Mouse (Mus musculus) heart, postnatal 0 days (tissue): ENCODE data around the gene Gm49405. TPM values are rescaled to one million over a fixed set of nuclear protein-coding genes. Genes with fewer than 3 reads are reported as not detected.
"Not testable (repeated sequence)": the region's sequence is repeated elsewhere in the genome, so short reads cannot be mapped to it uniquely, and the experiment has no call there.

Experiments
- ATAC-seq: fragments of 200-750 bp; cut with Nextera tagmentation; 2 replicates; pipeline ENCODE4 v1.8.0; 2017; ENCODE audit warnings: low read depth, moderate number of reproducible peaks, moderate library complexity; ENCODE audit not compliant: insufficient read depth
- DNase-seq: peaks from one replicate; pipeline ENCODE4 v3.0.0-alpha.2; 2016; ENCODE audit warnings: low spot score
- H3K27ac ChIP-seq: fragments of 300-500 bp; sonication (generic); 2 replicates; pipeline ENCODE4 v1.5.1; 2014; ENCODE audit warnings: low read depth, mild to moderate bottlenecking
- H3K27me3 ChIP-seq: fragments of 300-500 bp; sonication (generic); 2 replicates; pipeline ENCODE4 v1.6.1; 2014; ENCODE audit warnings: low read length, mixed read lengths; ENCODE audit not compliant: control insufficient read depth, insufficient read depth
- H3K36me3 ChIP-seq: fragments of 300-500 bp; sonication (generic); replicated peaks from 2 replicates; pipeline ENCODE4 v1.6.1; 2014; ENCODE audit warnings: low read length, mixed read lengths; ENCODE audit not compliant: control insufficient read depth, insufficient read depth
- H3K4me1 ChIP-seq: fragments of 300-500 bp; sonication (generic); 2 replicates; pipeline ENCODE4 v1.6.1; 2014; ENCODE audit warnings: antibody characterized with exemption; ENCODE audit not compliant: control insufficient read depth, insufficient read depth
- H3K4me2 ChIP-seq: fragments of 300-500 bp; sonication (generic); 2 replicates; pipeline ENCODE4 v1.6.1; 2014; ENCODE audit warnings: low read depth, mild to moderate bottlenecking, low read length, moderate library complexity
- H3K4me3 ChIP-seq: fragments of 300-500 bp; sonication (generic); 2 replicates; pipeline ENCODE4 v1.5.1; 2014; ENCODE audit warnings: low read depth, low read length
- H3K9ac ChIP-seq: fragments of 300-500 bp; sonication (generic); replicated peaks from 2 replicates; pipeline ENCODE4 v1.6.1; 2014; ENCODE audit warnings: low read depth, low read length, mixed read lengths
- H3K9me3 ChIP-seq: fragments of 300-500 bp; sonication (generic); replicated peaks from 2 replicates; pipeline ENCODE4 v1.6.1; 2016; ENCODE audit warnings: low read length; ENCODE audit not compliant: control insufficient read depth
- CTCF ChIP-seq: IDR thresholded peaks from 2 replicates; pipeline ENCODE4 v1.5.1; 2016; ENCODE audit warnings: antibody characterized with exemption, control low read depth, low read depth
- EP300 ChIP-seq: IDR thresholded peaks from 2 replicates; pipeline ENCODE4 v1.6.1; 2016; ENCODE audit warnings: antibody characterized with exemption, low read depth
- WGBS: fragments of 180-500 bp; shearing (Covaris S2); extraction: QIAGEN DNeasy Blood & Tissue Kit; methylation state at CpG from one replicate; pipeline ENCODE4 v1.1.7; 2014; 5-methylcytosine and 5-hydroxymethylcytosine counted together
- polyA plus RNA-seq: library from polyadenylated mRNA; unstranded; fragments of >200 nt; fragmentation: Nextera tagmentation; extraction: Ambion mirVana; gene quantifications from 2 replicates; pipeline ENCODE4 v1.2.1, GENCODE M21; 2015
- total RNA-seq: library from RNA; depleted of rRNA; stranded (reverse); fragments of >200 nt; gene quantifications from 2 replicates; pipeline ENCODE4 v1.2.3, GENCODE M21; 2014; ENCODE audit warnings: low replicate concordance

Gm49405 gene
- total and polyA plus RNA-seq, 2 experiments from 2014 or later = 3.6 to 7.0 TPM

GRCm38 (mm10) chr19:4037788-4038232, 37.4 kb downstream of the Gm49405 start, which contains the start of gene Gstp1:
Gene Gstp1 (minus strand): TSS chr19:4037985.
- ATAC-seq = peak; percentile 90

DNA sequence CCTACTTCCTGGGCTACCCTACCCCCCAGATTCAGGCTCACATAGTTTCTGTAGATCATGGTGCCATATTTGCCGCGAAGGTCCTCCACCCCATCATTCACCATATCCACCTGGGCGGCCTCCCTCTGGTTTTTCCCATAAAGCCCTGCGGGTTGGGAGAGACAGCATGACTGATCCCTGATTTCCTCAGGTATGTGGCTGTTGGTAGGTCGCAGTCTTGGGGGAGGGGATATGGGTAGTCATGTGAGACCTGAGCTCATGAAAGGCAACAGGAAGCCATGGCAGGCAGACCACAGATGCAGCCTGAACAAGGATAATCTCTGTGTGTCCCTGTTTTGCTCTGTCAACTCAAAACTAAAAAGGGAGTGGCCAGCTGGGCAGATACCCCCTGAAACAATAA, 40.5 kb downstream of the Gm49405 start:
- DNase-seq, H3K9me3 ChIP-seq, H3K4me2 ChIP-seq, H3K27ac ChIP-seq, H3K9ac ChIP-seq, H3K4me1 ChIP-seq, H3K27me3 ChIP-seq, ATAC-seq, H3K36me3 ChIP-seq, H3K4me3 ChIP-seq: not testable (repeated sequence)
- WGBS = 82% methylated on average over 5 of the region's 5 CpGs

More at GRCm38 (mm10) chr19:4037788-4038232, 37.4 kb downstream of the Gm49405 start, which contains the start of gene Gstp1:
- peaks cover 8% of the 10 kb centered on the region for H3K4me1 ChIP-seq
- no peaks in the 10 kb centered on the region for H3K9me3 ChIP-seq
- no peak for TF ChIP-seq EP300
- peak; percentile 24 for TF ChIP-seq CTCF
- peak within 1 kb of the TSS; percentile 84 for H3K4me2 ChIP-seq
- DNase-seq = peak; percentile 88
- WGBS = under 1% methylated on average over 26 of the region's 26 CpGs
- H3K27me3 ChIP-seq = no peaks in the 10 kb centered on the region
- peak within 1 kb of the TSS; percentile 63 for H3K4me3 ChIP-seq
- H3K36me3 ChIP-seq = 0 out of 2 replicates have a peak, but pooled peaks cover 6% of the 10 kb centered on the region
- peak within 1 kb of the TSS; percentile 58 for H3K27ac ChIP-seq
- peak within 1 kb of the TSS; percentile 71 for H3K9ac ChIP-seq

DNA sequence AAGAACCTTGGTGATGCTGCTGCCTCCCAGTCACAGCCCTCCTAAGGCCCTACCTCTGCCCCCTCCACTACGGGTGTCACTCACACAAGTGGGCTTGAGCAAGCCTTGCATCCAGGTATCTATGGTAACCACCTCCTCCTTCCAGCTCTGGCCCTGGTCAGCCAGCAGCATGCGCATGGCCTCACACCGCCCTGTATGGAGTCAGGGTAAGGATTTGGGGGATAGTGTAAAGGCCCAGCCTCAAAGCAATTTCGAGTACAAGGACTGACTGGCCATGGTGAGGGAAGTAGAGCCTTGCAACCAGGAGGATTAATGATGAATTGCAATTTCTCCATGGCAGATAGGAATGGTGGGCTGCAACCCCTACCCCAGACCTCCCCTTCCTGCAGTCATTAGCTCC, 41.1 kb downstream of the Gm49405 start:
- not testable (repeated sequence) for ATAC-seq, H3K36me3 ChIP-seq, H3K9ac ChIP-seq, H3K9me3 ChIP-seq, DNase-seq, H3K4me2 ChIP-seq, H3K27me3 ChIP-seq, H3K4me1 ChIP-seq, H3K27ac ChIP-seq, H3K4me3 ChIP-seq
- 95% methylated on average over 3 of the region's 4 CpGs for WGBS

- no peaks in the 10 kb centered on the region for H3K9me3 ChIP-seq
- H3K9ac ChIP-seq = no peak overlapping the region
- no peak overlapping the region for H3K4me2 ChIP-seq
- DNase-seq = no peak
- H3K27me3 ChIP-seq = no peaks in the 10 kb centered on the region
- TF ChIP-seq EP300 = no peak
- TF ChIP-seq CTCF = no peak
- no peak for ATAC-seq
- WGBS = 54% methylated on average over 14 of the region's 14 CpGs
- H3K4me1 ChIP-seq = peaks cover 8% of the 10 kb centered on the region
- H3K27ac ChIP-seq = no peak overlapping the region
- H3K36me3 ChIP-seq = no peaks in the 10 kb centered on the region
- no peak overlapping the region for H3K4me3 ChIP-seq
Measured at GRCm38 (mm10) chr19:4042124-4042523, 41.7 kb downstream of the Gm49405 start.

DNA sequence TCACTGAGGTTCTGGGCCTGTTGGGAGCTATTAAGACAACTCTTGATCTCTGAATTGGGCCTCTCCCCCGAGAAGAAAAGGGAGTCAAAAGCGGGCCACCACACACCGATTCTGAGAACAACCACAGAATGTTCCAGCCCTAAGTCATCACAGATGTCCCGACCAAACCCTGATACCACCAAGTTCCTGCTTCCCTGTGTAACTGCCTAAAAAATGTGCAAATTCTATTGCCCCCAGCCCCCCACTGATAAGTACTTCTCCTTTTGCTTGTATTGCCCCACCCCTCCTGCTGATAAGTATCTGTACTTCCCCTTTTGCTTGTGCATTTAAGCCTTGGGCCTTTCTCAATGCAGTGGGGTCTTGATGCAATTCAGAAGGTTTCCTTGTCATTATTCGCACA, 43.7 kb downstream of the Gm49405 start:
- H3K4me2 ChIP-seq, H3K36me3 ChIP-seq, H3K4me3 ChIP-seq, ATAC-seq, DNase-seq, H3K4me1 ChIP-seq, H3K27ac ChIP-seq, H3K27me3 ChIP-seq, H3K9ac ChIP-seq, H3K9me3 ChIP-seq: not testable (repeated sequence)
- 82% methylated on average over 5 of the region's 5 CpGs for WGBS
